Mouse (Mus musculus): ENCODE measurements around the gene Tex12. TPM values are rescaled to one million over a fixed set of nuclear protein-coding genes. Genes with fewer than 3 reads are reported as not detected.

The Tex12 gene
- polyA plus RNA-seq, 1 experiment from 2014 or later, result not detected

DNA sequence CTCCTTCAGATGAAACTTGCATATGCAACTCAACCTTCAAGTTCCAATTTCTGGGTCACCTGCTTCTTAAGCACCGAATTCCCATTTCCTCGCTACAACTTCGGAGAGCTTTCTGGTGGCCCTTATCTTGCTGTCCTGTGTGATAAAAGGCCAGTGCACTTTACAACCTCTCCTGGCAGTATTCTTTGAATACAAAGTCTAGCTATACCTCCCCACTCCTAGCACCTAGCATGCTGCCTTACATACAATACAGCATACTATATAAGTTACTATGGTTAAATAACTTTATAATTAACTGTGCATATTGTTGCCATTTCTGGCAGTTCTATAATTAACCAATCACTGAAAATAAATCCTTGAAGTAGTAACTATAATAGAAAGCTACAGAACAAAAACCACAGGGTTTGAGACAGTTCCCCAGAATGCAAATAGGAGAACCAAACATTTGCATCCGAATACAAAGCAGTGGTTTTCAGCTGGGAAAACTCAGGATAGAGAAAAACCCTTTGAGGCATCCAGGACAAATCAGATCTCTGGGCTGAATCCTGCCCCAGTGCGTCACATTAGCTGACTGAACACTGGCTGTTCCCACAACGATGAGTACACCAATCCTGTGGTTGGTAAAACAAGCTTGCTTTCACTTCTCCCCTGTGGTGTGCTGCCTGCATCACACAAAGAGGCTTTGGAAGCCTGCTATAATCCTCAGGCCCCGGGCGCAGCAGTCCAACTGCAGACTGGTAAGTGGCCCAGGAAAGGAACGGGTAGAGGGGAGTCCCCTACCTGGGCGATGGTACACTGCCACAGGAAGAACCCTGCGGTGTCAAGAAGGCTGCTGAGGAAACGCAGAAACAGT is 6.7 kb downstream of the Tex12 start, which contains the start of gene Il18:
Il18 (plus strand) TSS at position 587 of the 853 bp plus-strand sequence.
- 34% methylated on average over 12 of the region's 12 CpGs for WGBS (ENCODE audit: insufficient replicate concordance)
- Histone ChIP-seq H3K4me2 (no peak within 1 kb of the TSS), H3K4me1 (replicated peaks) (0 out of 2 replicates have a peak, but pooled peaks cover 4% of the 10 kb centered on the region), H3K9me3 (replicated peaks) (no peaks in the 10 kb centered on the region), H3K27ac (no peak within 1 kb of the TSS), H3K4me3 (replicated peaks) (no peak within 1 kb of the TSS), H3K9ac (no peak within 1 kb of the TSS), H3K36me3 (no peaks in the 10 kb centered on the region), H3K27me3 (no peaks in the 10 kb centered on the region)
- no peak for DNase-seq
- no peak for ATAC-seq (ENCODE audit: low read depth)

DNA sequence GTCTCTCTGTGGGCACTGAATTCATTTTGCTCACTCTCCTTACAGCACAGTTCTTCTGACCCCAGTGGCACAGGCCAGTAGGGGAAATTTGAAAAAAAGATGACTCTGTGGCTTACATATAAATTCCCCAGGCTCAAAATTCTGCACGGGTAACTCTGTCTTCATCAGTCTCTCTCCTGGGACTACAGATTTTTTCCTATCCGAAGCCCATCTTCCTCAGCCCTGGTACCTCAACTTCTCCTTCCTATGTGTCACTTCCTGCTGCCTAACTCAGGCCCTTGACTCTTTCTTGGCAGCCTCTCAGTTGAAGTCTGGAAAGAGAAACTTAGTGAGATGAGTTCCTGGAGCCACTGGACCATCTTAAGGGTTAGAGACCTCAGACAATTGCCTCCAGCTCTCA is 7.6 kb downstream of the Tex12 start:
- ATAC-seq (ENCODE audit: low read depth), result no peak
- H3K27me3 ChIP-seq, result no peaks in the 10 kb centered on the region
- no peak overlapping the region for H3K4me2 ChIP-seq
- no peak for DNase-seq
- WGBS (ENCODE audit: insufficient replicate concordance), result 26% methylated on average over 2 of the region's 2 CpGs
- H3K9me3 ChIP-seq (replicated peaks), result no peaks in the 10 kb centered on the region
- H3K27ac ChIP-seq, result no peak overlapping the region
- H3K9ac ChIP-seq, result no peak overlapping the region
- 0 out of 2 replicates have a peak, but pooled peaks cover 4% of the 10 kb centered on the region for H3K4me1 ChIP-seq (replicated peaks)
- H3K4me3 ChIP-seq (replicated peaks), result no peak overlapping the region
- no peaks in the 10 kb centered on the region for H3K36me3 ChIP-seq

DNA sequence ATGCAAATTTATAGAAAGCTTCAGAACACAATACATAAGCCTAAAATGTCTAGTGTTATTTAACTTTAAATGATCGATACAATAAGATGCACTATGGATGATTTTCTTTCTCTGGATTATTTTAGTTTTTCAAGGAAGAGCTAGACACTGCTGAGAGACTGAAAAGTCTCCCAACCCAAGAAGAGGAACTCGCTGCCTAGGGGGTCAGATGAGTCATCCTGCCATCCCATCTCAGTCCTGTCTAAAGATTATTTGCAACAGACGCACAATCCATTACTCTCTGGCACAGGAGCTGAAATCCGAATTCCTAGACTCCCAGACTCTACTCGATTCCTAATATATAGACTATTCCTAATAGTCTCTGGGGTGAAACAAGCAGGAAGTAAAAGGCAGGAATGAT is 8.9 kb downstream of the Tex12 start:
- H3K36me3 ChIP-seq, result no peaks in the 10 kb centered on the region
- DNase-seq (no peak), ATAC-seq (ENCODE audit: low read depth) (no peak)
- H3K27ac ChIP-seq, result no peak overlapping the region
- H3K4me1 ChIP-seq (replicated peaks), result 0 out of 2 replicates have a peak, but pooled peaks cover 4% of the 10 kb centered on the region
- H3K9ac ChIP-seq, result no peak overlapping the region
- H3K27me3 ChIP-seq, result no peaks in the 10 kb centered on the region
- H3K4me2 ChIP-seq, result no peak overlapping the region
- no peak overlapping the region for H3K4me3 ChIP-seq (replicated peaks)
- H3K9me3 ChIP-seq (replicated peaks), result no peaks in the 10 kb centered on the region
- WGBS (ENCODE audit: insufficient replicate concordance), result 47% methylated on average over 5 of the region's 5 CpGs

DNA sequence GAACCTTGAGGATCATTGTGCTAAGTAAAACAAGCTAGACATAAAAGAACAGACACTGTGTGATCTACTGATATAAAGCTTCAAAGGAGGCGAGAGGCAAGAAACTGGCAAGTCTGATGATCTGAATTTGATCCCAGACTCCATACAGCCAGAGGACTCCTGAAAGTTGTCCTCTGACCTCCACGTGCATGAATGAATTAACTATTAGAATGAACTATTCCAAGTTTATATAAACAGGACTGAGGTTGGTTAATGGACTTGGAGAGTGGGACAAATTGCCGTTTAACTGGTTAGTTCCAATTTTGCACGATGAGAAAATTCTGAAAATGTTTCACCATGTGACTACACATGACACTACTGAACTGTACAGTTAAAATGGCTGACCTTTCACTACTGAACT is 12.2 kb downstream of the Tex12 start:
- ATAC-seq (ENCODE audit: low read depth), result no peak
- Histone ChIP-seq H3K27ac (no peak overlapping the region), H3K36me3 (no peaks in the 10 kb centered on the region), H3K27me3 (no peaks in the 10 kb centered on the region), H3K9me3 (replicated peaks) (no peaks in the 10 kb centered on the region), H3K4me3 (replicated peaks) (no peak overlapping the region), H3K9ac (no peak overlapping the region), H3K4me2 (no peak overlapping the region), H3K4me1 (replicated peaks) (no peaks in the 10 kb centered on the region)
- no peak for DNase-seq
- WGBS (ENCODE audit: insufficient replicate concordance), result 66% methylated on average over 4 of the region's 4 CpGs

DNA sequence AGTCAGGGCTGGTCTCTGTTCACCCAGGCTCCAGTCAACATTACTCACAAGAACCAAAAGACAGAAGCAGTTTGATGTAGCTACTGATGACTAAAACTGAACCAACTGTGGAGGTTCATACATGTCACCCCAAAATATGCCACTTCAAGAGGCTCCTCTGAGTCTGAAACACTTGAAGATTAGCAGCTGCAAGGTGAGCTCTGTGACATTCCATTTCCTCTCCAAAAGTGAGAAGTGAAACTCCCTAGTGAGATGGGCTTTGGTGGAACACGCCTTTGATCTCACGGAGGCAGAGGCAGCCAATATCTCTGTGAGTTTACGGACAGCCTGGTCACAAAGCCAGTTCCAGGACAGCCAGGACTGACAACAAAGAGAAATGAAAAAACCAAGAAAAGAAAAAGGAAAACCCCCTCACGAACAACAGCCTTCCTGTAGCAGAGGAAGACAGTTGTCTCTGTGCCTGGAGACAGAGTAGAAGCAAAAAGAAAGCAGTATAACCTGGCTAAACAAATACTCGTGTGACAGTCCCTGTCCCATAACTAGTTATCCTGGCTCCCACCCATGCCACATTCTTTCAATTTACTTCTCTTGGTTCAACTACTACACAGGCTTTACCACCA is 13.2 kb downstream of the Tex12 start:
- Histone ChIP-seq H3K4me3 (replicated peaks) (no peak overlapping the region), H3K27ac (no peak overlapping the region), H3K27me3 (no peaks in the 10 kb centered on the region), H3K9me3 (replicated peaks) (no peaks in the 10 kb centered on the region), H3K4me2 (no peak overlapping the region), H3K9ac (no peak overlapping the region), H3K4me1 (replicated peaks) (no peaks in the 10 kb centered on the region), H3K36me3 (no peaks in the 10 kb centered on the region)
- no peak for DNase-seq
- 29% methylated on average over 5 of the region's 5 CpGs for WGBS (ENCODE audit: insufficient replicate concordance)
- no peak for ATAC-seq (ENCODE audit: low read depth)

DNA sequence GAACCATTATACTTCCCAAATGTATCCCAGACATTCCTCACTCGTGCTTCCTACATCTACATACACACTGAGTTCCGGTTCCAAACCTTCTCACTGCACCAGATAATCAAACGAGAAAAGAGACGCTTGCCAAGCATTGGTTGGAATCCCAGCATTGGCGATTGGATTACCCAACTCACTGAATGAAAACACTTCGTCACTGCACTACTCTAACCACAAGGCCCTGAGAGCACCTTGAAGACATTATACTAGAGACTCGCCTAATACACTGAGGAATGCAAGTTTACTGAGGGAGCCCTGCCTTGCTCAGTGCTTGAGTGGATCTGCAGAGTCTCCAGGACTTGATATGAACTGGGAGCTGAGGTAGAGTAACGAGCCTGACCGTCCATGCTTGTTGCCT is 18.7 kb downstream of the Tex12 start:
- H3K9me3 ChIP-seq (replicated peaks), result no peaks in the 10 kb centered on the region
- H3K36me3 ChIP-seq, result no peaks in the 10 kb centered on the region
- no peak overlapping the region for H3K27ac ChIP-seq
- no peak for DNase-seq
- no peak overlapping the region for H3K9ac ChIP-seq
- H3K27me3 ChIP-seq, result no peaks in the 10 kb centered on the region
- H3K4me3 ChIP-seq (replicated peaks), result no peak overlapping the region
- H3K4me1 ChIP-seq (replicated peaks), result peaks cover 7% of the 10 kb centered on the region; the same call in 1 of the 2 replicates
- 63% methylated on average over 9 of the region's 9 CpGs for WGBS (ENCODE audit: insufficient replicate concordance)
- ATAC-seq (ENCODE audit: low read depth), result no peak
- H3K4me2 ChIP-seq, result no peak overlapping the region

DNA sequence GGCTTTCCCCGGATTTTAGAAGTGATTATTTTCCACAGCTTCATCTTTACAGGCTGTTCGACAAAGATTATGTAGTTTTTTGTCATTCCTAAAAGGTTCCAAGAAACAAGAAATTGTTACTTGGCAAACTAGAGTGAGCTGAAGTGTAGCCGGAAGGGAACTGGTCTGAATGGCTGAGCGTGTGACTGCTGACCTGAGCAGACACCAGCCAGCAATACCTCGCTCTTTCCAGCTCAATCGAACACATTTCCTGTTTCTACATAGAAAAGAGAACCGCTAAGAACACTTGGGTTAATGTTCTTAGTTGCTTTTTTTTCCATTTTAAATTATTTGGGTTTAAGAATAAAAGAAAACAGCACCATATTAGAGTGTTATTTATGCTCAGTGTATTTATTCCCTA is 21.0 kb downstream of the Tex12 start:
- H3K9me3 ChIP-seq (replicated peaks), result no peaks in the 10 kb centered on the region
- H3K36me3 ChIP-seq, result no peaks in the 10 kb centered on the region
- H3K9ac ChIP-seq, result no peak overlapping the region
- H3K4me1 ChIP-seq (replicated peaks), result peaks cover 7% of the 10 kb centered on the region; the same call in 1 of the 2 replicates
- H3K4me3 ChIP-seq (replicated peaks), result no peak overlapping the region
- no peak overlapping the region for H3K27ac ChIP-seq
- ATAC-seq (ENCODE audit: low read depth) (no peak), DNase-seq (no peak)
- no peaks in the 10 kb centered on the region for H3K27me3 ChIP-seq
- 32% methylated on average over 7 of the region's 7 CpGs for WGBS (ENCODE audit: insufficient replicate concordance)
- no peak overlapping the region for H3K4me2 ChIP-seq

DNA sequence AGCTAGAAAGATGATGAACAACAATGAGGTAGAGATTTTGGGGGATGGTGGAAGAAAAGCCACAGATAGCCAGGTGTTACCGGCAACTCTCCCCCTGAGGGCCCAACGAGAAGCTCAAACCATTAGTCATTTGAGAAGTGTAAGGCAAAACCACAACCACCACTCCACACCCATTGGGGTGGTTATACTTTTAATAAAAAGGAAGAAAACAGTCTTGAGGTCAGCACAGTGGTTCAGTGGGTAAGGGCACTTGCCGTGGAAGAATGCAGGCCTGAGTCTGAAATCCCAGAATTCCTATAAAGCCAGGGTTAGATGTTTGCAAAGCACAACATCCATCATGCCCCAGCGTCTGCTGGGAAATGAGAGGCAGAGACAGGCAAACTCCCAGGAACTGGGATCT is 23.8 kb downstream of the Tex12 start:
- Histone ChIP-seq H3K27me3 (no peaks in the 10 kb centered on the region), H3K4me2 (no peak overlapping the region), H3K4me1 (replicated peaks) (peaks cover 13% of the 10 kb centered on the region), H3K9me3 (replicated peaks) (no peaks in the 10 kb centered on the region), H3K36me3 (no peaks in the 10 kb centered on the region), H3K27ac (no peak overlapping the region), H3K4me3 (replicated peaks) (no peak overlapping the region), H3K9ac (no peak overlapping the region)
- 31% methylated on average over 4 of the region's 4 CpGs for WGBS (ENCODE audit: insufficient replicate concordance)
- DNase-seq (no peak), ATAC-seq (ENCODE audit: low read depth) (no peak)

DNA sequence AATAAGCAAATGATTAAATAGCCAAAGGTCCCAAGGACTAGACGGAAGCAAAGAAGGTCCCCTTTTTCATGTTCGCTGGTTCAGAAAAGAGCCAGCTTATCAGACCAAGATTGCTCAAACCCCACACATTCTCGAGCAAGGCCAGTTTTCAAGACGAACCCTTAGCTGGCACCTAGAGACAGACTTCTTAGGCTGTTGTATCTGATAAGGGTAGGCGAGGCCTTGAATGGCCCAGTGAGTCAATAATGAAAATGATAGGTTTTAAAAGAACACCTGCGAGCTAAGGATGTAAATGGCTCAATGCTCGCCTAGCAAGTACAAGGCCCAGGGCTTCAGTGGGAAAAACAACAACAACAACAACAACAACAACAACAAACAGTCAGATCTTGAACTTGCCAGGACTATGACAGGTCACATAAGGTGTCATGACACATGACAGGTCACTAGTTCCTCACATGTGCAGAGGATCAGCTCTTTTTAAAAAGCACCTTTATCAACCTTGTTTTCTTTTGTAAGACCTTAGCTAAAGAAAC is 24.5 kb downstream of the Tex12 start:
- WGBS (ENCODE audit: insufficient replicate concordance), result 37% methylated on average over 7 of the region's 7 CpGs
- ATAC-seq (ENCODE audit: low read depth), result no peak
- no peaks in the 10 kb centered on the region for H3K27me3 ChIP-seq

DNA sequence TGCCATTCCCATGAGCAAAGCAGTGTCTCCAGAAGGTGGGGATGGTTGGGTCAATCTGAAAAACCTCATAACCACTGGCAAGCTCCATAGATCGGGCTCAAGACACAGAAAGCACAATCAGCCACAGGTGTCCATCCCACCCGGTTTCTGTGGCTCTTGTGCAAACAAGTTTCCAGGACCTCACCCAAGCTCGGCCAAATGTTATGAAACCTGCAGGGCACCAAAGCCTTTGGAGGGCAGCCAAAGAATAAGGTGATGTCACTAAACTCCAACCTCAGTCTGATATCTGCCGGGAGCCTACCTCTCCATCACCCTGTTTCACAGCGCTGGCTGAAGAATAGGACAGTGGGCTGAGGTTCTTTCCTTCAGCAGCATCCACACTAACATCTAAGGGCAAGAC is 25.2 kb downstream of the Tex12 start:
- no peak for DNase-seq
- Histone ChIP-seq H3K9me3 (replicated peaks) (no peaks in the 10 kb centered on the region), H3K4me3 (replicated peaks) (no peak overlapping the region), H3K9ac (no peak overlapping the region), H3K36me3 (no peaks in the 10 kb centered on the region), H3K27ac (no peak overlapping the region), H3K4me1 (replicated peaks) (peaks cover 13% of the 10 kb centered on the region), H3K27me3 (no peaks in the 10 kb centered on the region), H3K4me2 (no peak overlapping the region)
- 0 out of 2 replicates have a peak, but pooled peaks have one; percentile 5 for ATAC-seq (ENCODE audit: low read depth)
- WGBS (ENCODE audit: insufficient replicate concordance), result 66% methylated on average over 5 of the region's 5 CpGs

More for the DNA sequence above, 24.5 kb downstream of the Tex12 start:
- no peaks in the 10 kb centered on the region for H3K9me3 ChIP-seq (replicated peaks)
- H3K36me3 ChIP-seq, result no peaks in the 10 kb centered on the region
- no peak overlapping the region for H3K4me2 ChIP-seq
- H3K27ac ChIP-seq, result no peak overlapping the region
- H3K9ac ChIP-seq, result no peak overlapping the region
- no peak for DNase-seq
- H3K4me3 ChIP-seq (replicated peaks), result no peak overlapping the region
- peaks cover 13% of the 10 kb centered on the region for H3K4me1 ChIP-seq (replicated peaks)

DNA sequence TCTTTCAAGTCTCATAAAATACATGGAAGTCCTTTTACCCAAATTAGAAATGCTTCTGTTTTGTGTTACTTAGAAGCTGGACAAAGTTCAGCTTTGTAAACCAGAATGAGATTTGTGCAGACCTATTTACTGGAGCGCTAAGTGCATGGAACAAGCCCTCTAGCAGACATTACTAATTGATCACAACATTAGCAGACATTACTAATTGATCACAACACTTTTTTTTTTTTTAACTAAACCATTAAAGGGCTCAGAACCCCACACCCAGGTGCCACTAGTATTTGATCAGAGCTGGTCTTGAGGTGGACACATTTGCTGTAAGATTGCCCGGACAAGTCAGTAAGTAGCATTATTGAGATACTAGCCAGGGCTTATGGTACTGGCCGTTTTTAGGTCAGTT is 27.3 kb downstream of the Tex12 start:
- no peak overlapping the region for H3K27ac ChIP-seq
- DNase-seq, result no peak
- ATAC-seq (ENCODE audit: low read depth), result no peak

More for the DNA sequence above, 27.3 kb downstream of the Tex12 start:
- Histone ChIP-seq H3K4me2 (no peak overlapping the region), H3K4me1 (replicated peaks) (peaks cover 9% of the 10 kb centered on the region), H3K9me3 (replicated peaks) (no peaks in the 10 kb centered on the region), H3K27me3 (no peaks in the 10 kb centered on the region), H3K4me3 (replicated peaks) (no peak overlapping the region), H3K9ac (no peak overlapping the region), H3K36me3 (no peaks in the 10 kb centered on the region)
- 61% methylated on average over 3 of the region's 3 CpGs for WGBS (ENCODE audit: insufficient replicate concordance)
